Mouse (Mus musculus): ENCODE data around the gene Nfkb1. TPM values are rescaled to one million over a fixed set of nuclear protein-coding genes. Genes with fewer than 3 reads are reported as not detected.

The Nfkb1 gene
- polyA plus RNA-seq, 1 experiment: 38.3 TPM

DNA sequence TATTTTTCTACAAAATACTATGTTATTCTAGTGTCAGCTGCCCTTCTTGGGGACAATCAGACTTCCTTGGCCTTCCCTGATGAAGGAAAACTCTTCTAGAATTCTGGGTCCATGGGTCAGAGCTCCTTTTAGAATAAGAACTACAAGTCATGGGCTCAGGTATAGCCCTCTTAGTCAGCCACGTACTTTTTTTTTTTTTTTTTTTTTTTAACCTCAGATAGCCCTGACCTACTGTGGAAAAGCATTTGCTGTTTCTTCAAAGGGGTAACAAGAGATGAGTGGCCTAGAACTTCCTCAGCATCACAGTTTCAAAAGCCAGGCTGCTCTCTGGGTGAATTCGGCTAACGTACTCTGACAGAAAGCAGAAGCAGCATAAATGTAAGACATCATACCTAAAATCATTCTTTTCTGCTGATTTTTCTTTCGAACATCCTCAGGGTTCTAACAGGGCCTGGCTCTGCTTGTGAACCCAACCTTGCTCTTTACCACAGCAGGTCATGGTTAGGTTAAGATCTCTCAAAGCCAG lies 61.5 kb downstream of the Nfkb1 start:
- no peak overlapping the region for H3K27ac ChIP-seq (ENCODE audit: insufficient read depth, low read length)
- no peaks in the 10 kb centered on the region for H3K4me1 ChIP-seq (ENCODE audit: control insufficient read depth, insufficient read depth, low read length)
- H3K36me3 ChIP-seq (ENCODE audit: control insufficient read depth, insufficient read depth, low read length, poor library complexity, severe bottlenecking): no peaks in the 10 kb centered on the region
- no peak overlapping the region for H3K9ac ChIP-seq (ENCODE audit: low read depth, poor library complexity, severe bottlenecking)
- H3K9me3 ChIP-seq (replicated peaks; ENCODE audit: control insufficient read depth, insufficient read depth, low read length, poor library complexity, severe bottlenecking): no peaks in the 10 kb centered on the region
- H3K4me3 ChIP-seq (ENCODE audit: low read depth, low read length): no peak overlapping the region
- H3K27me3 ChIP-seq (ENCODE audit: control insufficient read depth, insufficient read depth, low read length, poor library complexity, severe bottlenecking): no peaks in the 10 kb centered on the region
- TF ChIP-seq POLR2A (IDR thresholded peaks at IDR 0.05; ENCODE audit: insufficient read depth, low read length): no peak

DNA sequence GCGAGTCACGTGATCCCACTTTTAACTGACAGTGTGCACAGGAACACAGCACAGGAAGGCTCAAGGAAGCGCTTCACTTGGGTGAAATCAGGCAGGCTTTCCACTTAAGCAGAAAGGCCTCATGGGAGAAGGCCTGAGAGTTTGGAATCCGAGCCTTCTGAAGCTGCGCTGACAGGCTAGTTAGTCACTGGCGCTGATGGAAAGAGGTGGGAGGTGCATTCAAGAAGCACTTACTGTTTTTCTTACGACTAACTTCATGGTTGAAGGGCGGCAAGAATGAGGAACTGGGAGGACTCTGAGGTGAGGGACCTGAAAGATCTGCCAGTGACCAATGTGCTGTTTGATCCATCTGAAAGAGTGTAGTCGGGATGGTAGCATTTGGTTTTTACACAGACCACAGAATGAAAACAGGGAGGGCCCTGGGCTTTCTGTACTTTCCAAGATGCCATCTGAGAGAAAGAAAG lies 62.6 kb downstream of the Nfkb1 start:
- no peak overlapping the region for H3K27ac ChIP-seq (ENCODE audit: insufficient read depth, low read length)
- H3K9ac ChIP-seq (ENCODE audit: low read depth, poor library complexity, severe bottlenecking): no peak overlapping the region

DNA sequence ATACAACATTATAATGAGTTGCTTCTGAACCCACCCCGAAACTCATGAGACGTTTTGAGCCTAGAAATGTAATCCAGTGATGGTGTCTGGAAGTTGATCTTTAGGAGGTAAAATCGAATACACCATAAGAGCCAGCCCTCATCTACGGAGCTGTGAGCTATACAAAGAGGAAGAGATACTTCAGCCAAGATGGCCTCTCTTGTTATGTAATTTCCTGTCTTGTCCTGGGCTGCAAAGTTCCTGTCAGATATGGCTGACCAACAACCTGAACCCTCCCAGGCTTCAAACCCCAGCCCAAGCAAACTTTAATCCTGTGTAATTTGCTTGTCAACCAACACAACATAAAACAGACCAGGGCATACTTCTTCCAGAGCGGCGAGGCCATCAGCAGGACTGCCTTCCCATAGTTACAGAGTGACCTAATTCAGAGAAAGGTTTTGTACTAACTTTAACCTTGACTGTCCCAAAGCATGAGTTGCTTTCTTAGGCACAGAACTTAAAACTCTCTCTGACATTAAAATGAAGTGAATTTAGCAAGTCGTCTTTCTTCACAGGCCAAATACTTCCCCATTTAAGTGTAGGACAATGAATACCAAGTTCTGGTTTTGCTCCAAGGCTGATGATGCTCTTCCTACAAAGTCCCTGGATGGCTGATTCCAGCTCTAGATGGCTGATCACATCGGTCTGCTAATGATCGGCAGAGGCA lies 63.2 kb downstream of the Nfkb1 start:
- Histone ChIP-seq H3K9me3 (replicated peaks; ENCODE audit: control insufficient read depth, insufficient read depth, low read length, poor library complexity, severe bottlenecking) (no peaks in the 10 kb centered on the region), H3K36me3 (ENCODE audit: control insufficient read depth, insufficient read depth, low read length, poor library complexity, severe bottlenecking) (no peaks in the 10 kb centered on the region), H3K27ac (ENCODE audit: insufficient read depth, low read length) (no peak overlapping the region), H3K4me3 (ENCODE audit: low read depth, low read length) (no peak overlapping the region), H3K27me3 (ENCODE audit: control insufficient read depth, insufficient read depth, low read length, poor library complexity, severe bottlenecking) (no peaks in the 10 kb centered on the region), H3K9ac (ENCODE audit: low read depth, poor library complexity, severe bottlenecking) (no peak overlapping the region), H3K4me1 (ENCODE audit: control insufficient read depth, insufficient read depth, low read length) (no peaks in the 10 kb centered on the region)
- TF ChIP-seq EP300 (IDR thresholded peaks at IDR 0.05; ENCODE audit: insufficient read depth, low read depth, low read length) (no peak), CTCF (IDR thresholded peaks at IDR 0.05; ENCODE audit: low read depth, low read length) (no peak), POLR2A (IDR thresholded peaks at IDR 0.05; ENCODE audit: insufficient read depth, low read length) (no peak)

More for the DNA sequence above, 62.6 kb downstream of the Nfkb1 start:
- TF ChIP-seq CTCF (IDR thresholded peaks at IDR 0.05; ENCODE audit: low read depth, low read length) (no peak), POLR2A (IDR thresholded peaks at IDR 0.05; ENCODE audit: insufficient read depth, low read length) (no peak), EP300 (IDR thresholded peaks at IDR 0.05; ENCODE audit: insufficient read depth, low read depth, low read length) (no peak)
- no peak overlapping the region for H3K4me3 ChIP-seq (ENCODE audit: low read depth, low read length)
- no peaks in the 10 kb centered on the region for H3K27me3 ChIP-seq (ENCODE audit: control insufficient read depth, insufficient read depth, low read length, poor library complexity, severe bottlenecking)
- no peaks in the 10 kb centered on the region for H3K4me1 ChIP-seq (ENCODE audit: control insufficient read depth, insufficient read depth, low read length)
- no peaks in the 10 kb centered on the region for H3K9me3 ChIP-seq (replicated peaks; ENCODE audit: control insufficient read depth, insufficient read depth, low read length, poor library complexity, severe bottlenecking)
- H3K36me3 ChIP-seq (ENCODE audit: control insufficient read depth, insufficient read depth, low read length, poor library complexity, severe bottlenecking): no peaks in the 10 kb centered on the region

DNA sequence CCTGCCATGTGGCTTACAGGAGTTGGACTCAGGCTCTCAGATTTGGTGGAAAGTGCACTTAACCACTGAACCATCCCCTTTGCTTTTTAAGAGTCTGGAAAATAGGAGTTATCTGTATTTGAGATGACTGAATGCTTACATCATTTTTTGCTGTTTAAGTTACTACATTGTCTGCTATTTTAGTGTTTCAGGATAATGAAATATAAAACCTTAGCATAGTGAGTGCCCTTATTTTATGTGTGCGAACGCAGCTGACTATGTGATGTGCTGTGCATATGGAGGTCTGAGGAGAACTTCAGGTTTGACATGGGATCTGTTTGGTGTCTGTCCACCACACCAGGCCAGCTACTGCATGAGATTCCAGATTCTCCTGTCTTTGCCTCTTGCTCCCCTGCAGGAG lies 66.1 kb downstream of the Nfkb1 start:
- Histone ChIP-seq H3K4me1 (ENCODE audit: control insufficient read depth, insufficient read depth, low read length) (no peaks in the 10 kb centered on the region), H3K27ac (ENCODE audit: insufficient read depth, low read length) (no peak overlapping the region), H3K9ac (ENCODE audit: low read depth, poor library complexity, severe bottlenecking) (no peak overlapping the region), H3K9me3 (replicated peaks; ENCODE audit: control insufficient read depth, insufficient read depth, low read length, poor library complexity, severe bottlenecking) (no peaks in the 10 kb centered on the region), H3K36me3 (ENCODE audit: control insufficient read depth, insufficient read depth, low read length, poor library complexity, severe bottlenecking) (no peaks in the 10 kb centered on the region), H3K27me3 (ENCODE audit: control insufficient read depth, insufficient read depth, low read length, poor library complexity, severe bottlenecking) (no peaks in the 10 kb centered on the region), H3K4me3 (ENCODE audit: low read depth, low read length) (no peak overlapping the region)
- no peak for TF ChIP-seq EP300 (IDR thresholded peaks at IDR 0.05; ENCODE audit: insufficient read depth, low read depth, low read length)
- TF ChIP-seq POLR2A (IDR thresholded peaks at IDR 0.05; ENCODE audit: insufficient read depth, low read length): no peak
- TF ChIP-seq CTCF (IDR thresholded peaks at IDR 0.05; ENCODE audit: low read depth, low read length): no peak

DNA sequence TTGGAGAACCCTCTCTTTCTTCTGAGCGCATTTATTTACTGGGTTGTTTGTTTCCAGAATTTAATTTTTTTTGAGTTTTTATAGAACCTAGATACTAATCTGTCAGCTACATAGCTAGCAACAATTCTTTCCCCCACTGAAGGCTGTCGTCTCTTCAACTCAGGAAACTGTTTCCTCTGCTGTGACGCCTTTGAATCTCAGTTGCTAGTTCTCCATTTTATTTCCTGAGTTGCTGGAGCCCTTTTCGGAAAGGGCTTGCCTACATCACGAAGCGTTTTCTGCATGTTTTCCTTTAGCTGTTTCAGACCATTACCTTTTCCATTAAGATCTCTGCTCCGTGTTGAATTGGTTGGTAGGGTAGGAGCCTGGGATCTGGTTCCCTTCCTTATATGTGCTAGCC lies 74.6 kb downstream of the Nfkb1 start:
- TF ChIP-seq POLR2A (IDR thresholded peaks at IDR 0.05; ENCODE audit: insufficient read depth, low read length) (no peak), EP300 (IDR thresholded peaks at IDR 0.05; ENCODE audit: insufficient read depth, low read depth, low read length) (no peak), CTCF (IDR thresholded peaks at IDR 0.05; ENCODE audit: low read depth, low read length) (no peak)
- Histone ChIP-seq H3K4me1 (ENCODE audit: control insufficient read depth, insufficient read depth, low read length) (no peaks in the 10 kb centered on the region), H3K9ac (ENCODE audit: low read depth, poor library complexity, severe bottlenecking) (no peak overlapping the region), H3K36me3 (ENCODE audit: control insufficient read depth, insufficient read depth, low read length, poor library complexity, severe bottlenecking) (peaks cover 5% of the 10 kb centered on the region; the same call in 1 of the 2 replicates), H3K27ac (ENCODE audit: insufficient read depth, low read length) (no peak overlapping the region), H3K9me3 (replicated peaks; ENCODE audit: control insufficient read depth, insufficient read depth, low read length, poor library complexity, severe bottlenecking) (no peaks in the 10 kb centered on the region), H3K27me3 (ENCODE audit: control insufficient read depth, insufficient read depth, low read length, poor library complexity, severe bottlenecking) (no peaks in the 10 kb centered on the region), H3K4me3 (ENCODE audit: low read depth, low read length) (no peak overlapping the region)

DNA sequence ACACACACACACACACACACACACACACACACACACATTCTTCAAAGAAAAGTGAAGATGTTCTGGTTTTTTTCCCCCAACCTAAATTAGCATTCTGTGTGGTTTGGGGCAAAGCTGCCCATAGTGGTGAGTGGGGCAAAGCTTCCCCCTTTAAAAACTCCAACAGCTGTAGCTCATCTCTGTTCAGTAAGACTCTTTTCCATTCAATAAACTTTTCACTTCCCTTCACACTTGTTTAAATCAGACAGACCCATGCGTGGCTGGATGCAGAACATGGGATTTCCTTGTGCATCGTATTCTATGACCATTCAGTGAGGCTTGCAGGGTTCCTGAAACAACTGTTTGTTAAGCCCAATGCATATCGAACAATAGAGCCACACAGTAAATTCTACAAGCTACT lies 77.0 kb downstream of the Nfkb1 start:
- H3K4me1 ChIP-seq (ENCODE audit: control insufficient read depth, insufficient read depth, low read length): no peaks in the 10 kb centered on the region
- TF ChIP-seq CTCF (IDR thresholded peaks at IDR 0.05; ENCODE audit: low read depth, low read length) (no peak), EP300 (IDR thresholded peaks at IDR 0.05; ENCODE audit: insufficient read depth, low read depth, low read length) (no peak), POLR2A (IDR thresholded peaks at IDR 0.05; ENCODE audit: insufficient read depth, low read length) (no peak)
- H3K9me3 ChIP-seq (replicated peaks; ENCODE audit: control insufficient read depth, insufficient read depth, low read length, poor library complexity, severe bottlenecking): no peaks in the 10 kb centered on the region
- H3K27me3 ChIP-seq (ENCODE audit: control insufficient read depth, insufficient read depth, low read length, poor library complexity, severe bottlenecking): no peaks in the 10 kb centered on the region
- no peak overlapping the region for H3K9ac ChIP-seq (ENCODE audit: low read depth, poor library complexity, severe bottlenecking)
- H3K4me3 ChIP-seq (ENCODE audit: low read depth, low read length): no peak overlapping the region
- no peak overlapping the region for H3K27ac ChIP-seq (ENCODE audit: insufficient read depth, low read length)
- H3K36me3 ChIP-seq (ENCODE audit: control insufficient read depth, insufficient read depth, low read length, poor library complexity, severe bottlenecking): peaks cover 5% of the 10 kb centered on the region; the same call in 1 of the 2 replicates
